Mouse (Mus musculus): ENCODE data around the gene Ptpn7. TPM values are rescaled to one million over a fixed set of nuclear protein-coding genes. Genes with fewer than 3 reads are reported as not detected.

Gene Ptpn7
- polyA plus RNA-seq, 1 experiment from 2014 or later, result 1.2 TPM

DNA sequence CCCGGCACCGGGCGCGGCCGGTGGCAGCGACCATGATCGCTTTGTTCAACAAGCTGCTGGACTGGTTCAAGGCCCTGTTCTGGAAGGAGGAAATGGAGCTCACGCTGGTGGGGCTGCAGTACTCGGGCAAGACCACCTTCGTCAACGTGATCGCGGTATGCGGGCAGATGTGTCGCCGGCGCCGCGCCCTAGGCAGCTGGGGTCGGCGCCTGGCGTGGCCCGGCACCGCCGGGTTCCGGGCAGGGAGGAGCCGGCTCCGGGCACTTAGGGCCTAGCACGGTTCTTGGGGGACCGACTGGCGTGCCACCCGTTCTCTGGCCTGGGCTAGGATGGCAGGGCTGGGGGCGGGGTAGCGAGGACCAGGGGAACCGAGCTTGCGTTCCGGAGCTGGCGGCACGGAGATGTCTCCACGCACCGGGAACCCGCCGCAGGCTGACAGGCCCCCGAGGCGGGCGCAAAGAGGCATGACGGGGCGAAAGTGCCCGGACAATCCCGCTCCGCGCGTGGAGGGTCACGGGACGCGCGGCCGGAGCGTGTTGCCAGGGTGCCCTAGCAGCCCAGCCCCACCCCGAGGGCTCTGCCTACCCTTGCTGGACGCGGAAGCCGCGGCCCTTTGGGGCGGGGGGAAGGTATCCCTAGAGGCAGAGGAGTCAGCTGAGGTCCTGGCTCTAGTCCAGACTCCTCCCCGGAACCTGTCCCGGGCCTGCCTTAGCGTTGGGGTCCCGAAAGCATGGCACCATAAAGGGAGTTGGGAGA lies 14.6 kb downstream of the Ptpn7 start:
- peak overlapping the region; percentile 95 for H3K27ac ChIP-seq

GRCm38 (mm10) chr1:135147702-135148058 lies 15.2 kb downstream of the Ptpn7 start:
- Histone ChIP-seq H3K9ac (peak overlapping the region; percentile 88), H3K4me2 (replicated peaks) (peak overlapping the region; percentile 70), H3K27ac (peak overlapping the region; percentile 95), H3K27me3 (peaks cover 11% of the 10 kb centered on the region; the same call in 1 of the 2 replicates), H3K4me3 (peak overlapping the region; percentile 95), H3K4me1 (peaks cover 26% of the 10 kb centered on the region), H3K9me3 (replicated peaks) (no peaks in the 10 kb centered on the region), H3K36me3 (peaks cover 8% of the 10 kb centered on the region; the same call in 1 of the 2 replicates)
- 3% methylated on average over 7 of the region's 7 CpGs for WGBS
- peak; percentile 46 for ATAC-seq (ENCODE audit: low FRiP score)

More for the DNA sequence above, 14.6 kb downstream of the Ptpn7 start:
- H3K27me3 ChIP-seq, result peaks cover 11% of the 10 kb centered on the region; the same call in 1 of the 2 replicates
- peak overlapping the region; percentile 70 for H3K4me2 ChIP-seq (replicated peaks)
- no peaks in the 10 kb centered on the region for H3K9me3 ChIP-seq (replicated peaks)
- peak; percentile 70 for ATAC-seq (ENCODE audit: low FRiP score)
- WGBS, result under 1% methylated on average over 69 of the region's 69 CpGs
- peaks cover 26% of the 10 kb centered on the region for H3K4me1 ChIP-seq
- peaks cover 8% of the 10 kb centered on the region; the same call in 1 of the 2 replicates for H3K36me3 ChIP-seq
- peak overlapping the region; percentile 88 for H3K9ac ChIP-seq
- H3K4me3 ChIP-seq, result peak overlapping the region; percentile 95

DNA sequence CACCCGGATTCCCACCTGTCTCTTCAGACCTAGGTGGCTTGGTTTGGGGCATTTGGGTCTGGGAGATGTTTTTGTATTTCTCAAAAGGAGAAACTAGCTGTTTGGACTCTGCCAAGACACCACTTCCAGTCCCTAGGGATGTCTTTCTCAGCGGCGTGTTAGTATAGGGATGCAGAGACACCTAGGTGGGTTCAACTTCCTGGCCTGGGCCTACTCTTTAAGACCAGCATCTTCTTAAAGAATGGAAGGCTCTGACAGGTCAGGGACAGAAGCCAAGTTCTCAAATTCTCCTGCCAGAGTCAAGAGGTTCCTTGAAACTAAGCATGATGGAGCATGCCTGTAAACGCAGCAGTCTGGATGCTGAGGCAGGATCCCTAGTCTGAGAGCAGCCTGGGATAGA lies 16.0 kb downstream of the Ptpn7 start:
- Histone ChIP-seq H3K4me1 (peaks cover 26% of the 10 kb centered on the region), H3K27ac (peak overlapping the region; percentile 95; the same call in 1 of the 2 replicates), H3K27me3 (peaks cover 6% of the 10 kb centered on the region; the same call in 1 of the 2 replicates), H3K4me2 (replicated peaks) (peak overlapping the region; percentile 70), H3K9ac (peak overlapping the region; percentile 88), H3K36me3 (peaks cover 8% of the 10 kb centered on the region; the same call in 1 of the 2 replicates), H3K9me3 (replicated peaks) (no peaks in the 10 kb centered on the region), H3K4me3 (peak overlapping the region; percentile 95)
- ATAC-seq (ENCODE audit: low FRiP score), result no peak
- WGBS, result 66% methylated on average over 4 of the region's 4 CpGs

GRCm38 (mm10) chr1:135148996-135149395 lies 16.5 kb downstream of the Ptpn7 start:
- peak overlapping the region; percentile 95 for H3K4me3 ChIP-seq
- H3K4me1 ChIP-seq, result peaks cover 29% of the 10 kb centered on the region
- 0 out of 2 replicates have a peak, but pooled peaks cover 2% of the 10 kb centered on the region for H3K27me3 ChIP-seq
- 46% methylated on average over 5 of the region's 5 CpGs for WGBS
- H3K9me3 ChIP-seq (replicated peaks), result no peaks in the 10 kb centered on the region
- H3K36me3 ChIP-seq, result peaks cover 8% of the 10 kb centered on the region; the same call in 1 of the 2 replicates
- 0 out of 2 replicates have a peak overlapping the region, but pooled peaks have one; percentile 23 for H3K27ac ChIP-seq
- no peak for ATAC-seq (ENCODE audit: low FRiP score)
- H3K4me2 ChIP-seq (replicated peaks), result peak overlapping the region; percentile 70
- H3K9ac ChIP-seq, result peak overlapping the region; percentile 88; the same call in 1 of the 2 replicates

DNA sequence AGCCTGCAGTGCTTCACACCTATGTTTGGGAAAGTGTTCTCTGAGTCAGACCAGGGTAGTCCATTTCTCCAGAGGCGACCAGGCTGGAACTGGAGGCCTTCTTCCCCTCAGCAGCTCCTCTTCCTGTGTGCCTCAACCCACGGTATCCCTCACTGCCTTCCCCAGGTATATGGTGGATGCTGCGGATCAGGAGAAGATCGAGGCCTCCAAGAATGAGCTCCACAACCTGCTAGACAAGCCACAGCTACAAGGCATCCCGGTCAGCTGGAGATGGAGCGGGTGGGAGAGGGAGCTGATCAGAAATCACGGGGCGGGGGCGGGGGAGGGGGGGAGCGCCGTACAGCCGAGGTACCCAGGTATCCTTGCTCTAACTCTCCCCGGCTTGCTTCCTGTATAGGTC lies 21.5 kb downstream of the Ptpn7 start:
- peak overlapping the region; percentile 46 for H3K4me2 ChIP-seq (replicated peaks)
- ATAC-seq (ENCODE audit: low FRiP score), result peak; percentile 46
- H3K9me3 ChIP-seq (replicated peaks), result no peaks in the 10 kb centered on the region
- H3K27ac ChIP-seq, result peak overlapping the region; percentile 89
- peaks cover 32% of the 10 kb centered on the region for H3K36me3 ChIP-seq
- peaks cover 31% of the 10 kb centered on the region for H3K4me1 ChIP-seq
- peak overlapping the region; percentile 59 for H3K9ac ChIP-seq
- H3K27me3 ChIP-seq, result no peaks in the 10 kb centered on the region
- peak overlapping the region; percentile 17; the same call in 1 of the 2 replicates for H3K4me3 ChIP-seq
- 21% methylated on average over 13 of the region's 13 CpGs for WGBS

DNA sequence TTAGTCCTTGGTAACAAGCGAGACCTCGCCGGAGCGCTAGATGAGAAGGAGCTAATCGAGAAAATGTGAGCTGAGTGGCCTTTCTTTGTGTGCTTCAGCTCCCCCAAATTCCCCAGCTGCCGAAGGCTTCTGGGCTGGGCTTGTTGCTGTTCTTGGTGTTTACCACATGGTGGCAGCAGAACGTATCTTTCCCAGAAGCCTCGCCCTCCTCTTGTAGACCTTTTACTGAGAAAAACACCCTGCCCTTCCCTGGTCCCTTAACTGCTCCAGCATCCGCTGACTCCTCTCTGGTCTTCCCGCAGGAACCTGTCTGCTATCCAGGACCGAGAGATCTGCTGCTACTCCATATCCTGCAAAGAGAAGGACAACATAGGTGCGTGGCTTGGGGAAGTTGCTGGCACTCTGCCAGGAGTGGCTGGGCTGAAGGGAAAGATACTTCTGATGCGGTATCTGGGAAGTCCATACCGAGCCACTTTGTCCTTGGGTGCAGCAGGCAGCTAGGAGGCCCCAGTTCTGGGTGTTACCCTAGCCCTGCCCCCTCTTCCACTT lies 22.0 kb downstream of the Ptpn7 start:
- Histone ChIP-seq H3K9me3 (replicated peaks) (no peaks in the 10 kb centered on the region), H3K27me3 (no peaks in the 10 kb centered on the region), H3K36me3 (peaks cover 32% of the 10 kb centered on the region), H3K27ac (peak overlapping the region; percentile 89), H3K4me2 (replicated peaks) (peak overlapping the region; percentile 46), H3K9ac (peak overlapping the region; percentile 59), H3K4me3 (peak overlapping the region; percentile 17; the same call in 1 of the 2 replicates), H3K4me1 (peaks cover 33% of the 10 kb centered on the region)
- ATAC-seq (ENCODE audit: low FRiP score), result peak; percentile 57
- WGBS, result 5% methylated on average over 14 of the region's 14 CpGs

DNA sequence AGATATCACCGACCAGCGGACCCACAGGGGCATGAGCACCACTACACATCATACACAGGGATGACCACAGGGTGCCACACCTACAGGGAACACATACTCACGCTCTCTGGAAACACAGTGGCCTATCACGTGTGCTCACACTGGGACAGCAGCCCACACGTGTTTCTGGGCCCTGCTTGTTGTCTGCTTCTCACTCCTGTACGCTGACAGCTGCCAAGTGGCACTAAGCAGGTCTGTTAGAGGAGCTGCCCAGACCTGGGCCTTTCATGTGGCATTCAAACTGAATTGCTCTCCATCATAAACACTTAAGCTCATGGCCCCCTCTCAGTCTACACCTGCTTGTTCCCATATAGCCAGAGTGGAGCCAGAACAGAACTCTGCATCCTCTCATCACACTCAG lies 23.8 kb downstream of the Ptpn7 start:
- Histone ChIP-seq H3K9me3 (replicated peaks) (no peaks in the 10 kb centered on the region), H3K4me3 (no peak overlapping the region), H3K9ac (no peak overlapping the region), H3K4me2 (replicated peaks) (no peak overlapping the region), H3K27ac (no peak overlapping the region), H3K27me3 (no peaks in the 10 kb centered on the region), H3K4me1 (peaks cover 30% of the 10 kb centered on the region), H3K36me3 (peaks cover 31% of the 10 kb centered on the region)
- WGBS, result 90% methylated on average over 6 of the region's 6 CpGs
- no peak for ATAC-seq (ENCODE audit: low FRiP score)

DNA sequence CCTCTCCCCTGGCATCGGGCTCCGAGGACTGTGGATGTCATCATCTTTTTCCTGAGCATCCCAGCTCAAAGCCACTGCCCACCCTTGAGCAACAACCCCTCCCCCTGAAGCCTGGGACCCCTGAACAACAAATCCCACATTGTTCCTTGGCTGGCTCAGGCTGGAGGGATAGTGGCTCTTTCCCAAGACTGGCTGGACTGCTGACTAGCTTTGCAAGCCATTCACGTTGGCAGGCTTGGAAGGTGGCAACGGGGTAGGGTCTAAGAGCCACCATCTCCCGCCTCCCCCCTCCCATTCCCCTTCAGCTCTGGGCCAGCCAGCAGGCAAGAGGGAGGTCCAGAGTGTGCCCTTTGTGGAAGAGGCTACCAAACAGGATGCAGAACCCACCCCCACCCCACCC lies 26.1 kb downstream of the Ptpn7 start:
- peak overlapping the region; percentile 76 for H3K27ac ChIP-seq
- peaks cover 24% of the 10 kb centered on the region for H3K36me3 ChIP-seq
- no peaks in the 10 kb centered on the region for H3K27me3 ChIP-seq
- WGBS, result 40% methylated on average over 5 of the region's 5 CpGs
- peak; percentile 66 for ATAC-seq (ENCODE audit: low FRiP score)
- no peaks in the 10 kb centered on the region for H3K9me3 ChIP-seq (replicated peaks)
- H3K4me1 ChIP-seq, result peaks cover 27% of the 10 kb centered on the region
- H3K9ac ChIP-seq, result no peak overlapping the region
- H3K4me2 ChIP-seq (replicated peaks), result no peak overlapping the region
- H3K4me3 ChIP-seq, result no peak overlapping the region

DNA sequence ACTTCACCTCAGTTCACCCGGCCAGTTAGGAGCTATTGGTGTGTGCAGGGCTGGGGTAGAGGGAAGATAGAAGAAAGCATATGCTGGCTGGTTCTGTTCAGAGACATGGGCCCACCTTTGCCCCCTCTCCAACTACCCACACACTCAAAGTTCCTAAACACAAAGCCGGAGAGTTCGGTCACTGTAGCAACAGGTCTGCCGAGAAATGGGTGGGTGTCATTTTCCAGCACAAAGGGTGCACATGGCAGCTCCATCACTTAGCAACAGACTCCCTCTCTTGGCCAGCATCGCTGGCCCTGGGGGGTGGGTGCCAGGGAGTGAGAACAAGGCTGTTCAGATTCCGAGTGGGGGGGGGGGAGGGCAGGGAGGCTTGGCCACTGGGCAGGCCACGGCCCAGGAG lies 26.6 kb downstream of the Ptpn7 start:
- Histone ChIP-seq H3K36me3 (peaks cover 24% of the 10 kb centered on the region), H3K9ac (no peak overlapping the region), H3K4me1 (peaks cover 23% of the 10 kb centered on the region), H3K27me3 (no peaks in the 10 kb centered on the region), H3K27ac (peak overlapping the region; percentile 76), H3K9me3 (replicated peaks) (no peaks in the 10 kb centered on the region), H3K4me2 (replicated peaks) (no peak overlapping the region), H3K4me3 (no peak overlapping the region)
- 33% methylated on average over 7 of the region's 7 CpGs for WGBS
- ATAC-seq (ENCODE audit: low FRiP score), result peak; percentile 65

- H3K4me1 ChIP-seq, result peaks cover 19% of the 10 kb centered on the region
- H3K9ac ChIP-seq, result no peak overlapping the region
- ATAC-seq (ENCODE audit: low FRiP score), result peak; percentile 36; the same call in 1 of the 2 replicates
- peaks cover 24% of the 10 kb centered on the region for H3K36me3 ChIP-seq
- no peaks in the 10 kb centered on the region for H3K9me3 ChIP-seq (replicated peaks)
- no peak overlapping the region for H3K4me2 ChIP-seq (replicated peaks)
- H3K4me3 ChIP-seq, result no peak overlapping the region
- H3K27me3 ChIP-seq, result no peaks in the 10 kb centered on the region
- 73% methylated on average over 11 of the region's 11 CpGs for WGBS
- H3K27ac ChIP-seq, result 0 out of 2 replicates have a peak overlapping the region, but pooled peaks have one; percentile 76
Measured at GRCm38 (mm10) chr1:135159556-135160123, 27.1 kb downstream of the Ptpn7 start.

DNA sequence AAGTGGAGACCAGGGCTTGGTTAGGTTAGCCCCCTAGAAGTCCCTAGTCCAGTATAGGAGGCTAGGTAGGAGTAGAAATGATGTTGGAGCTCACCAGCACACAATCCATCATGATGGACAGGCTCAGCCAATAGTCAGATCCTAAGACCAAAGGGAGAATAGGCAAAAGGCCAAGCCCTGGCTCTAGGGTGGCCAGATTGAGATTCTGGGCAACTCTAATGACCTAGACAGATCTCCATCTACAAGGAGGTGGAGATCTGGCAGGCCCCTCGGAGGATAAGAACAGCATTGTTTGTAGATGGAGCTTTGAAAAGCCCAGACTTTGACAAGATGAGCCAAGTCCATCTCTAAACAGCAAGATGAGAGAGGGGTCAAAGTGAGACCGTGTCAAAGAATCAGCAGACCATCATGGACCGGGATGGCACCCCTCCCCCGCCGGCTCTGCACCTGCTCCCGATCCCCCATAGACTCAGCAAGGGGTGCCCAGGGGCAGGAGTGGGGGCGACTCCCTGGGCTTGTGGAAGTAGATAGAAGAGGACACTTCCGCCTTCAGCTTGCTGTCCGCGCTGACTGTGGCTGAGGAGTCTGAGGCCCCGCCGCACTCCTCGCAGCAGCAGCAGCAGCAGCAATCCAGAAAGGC lies 28.0 kb downstream of the Ptpn7 start:
- ATAC-seq (ENCODE audit: low FRiP score), result no peak
- Histone ChIP-seq H3K4me2 (replicated peaks) (no peak overlapping the region), H3K9me3 (replicated peaks) (no peaks in the 10 kb centered on the region), H3K27me3 (no peaks in the 10 kb centered on the region), H3K4me1 (peaks cover 13% of the 10 kb centered on the region), H3K4me3 (no peak overlapping the region), H3K9ac (no peak overlapping the region), H3K27ac (0 out of 2 replicates have a peak overlapping the region, but pooled peaks have one; percentile 1), H3K36me3 (peaks cover 15% of the 10 kb centered on the region)
- WGBS, result 89% methylated on average over 13 of the region's 13 CpGs

GRCm38 (mm10) chr1:135162720-135163119 lies 30.2 kb downstream of the Ptpn7 start:
- Histone ChIP-seq H3K4me1 (peaks cover 13% of the 10 kb centered on the region), H3K36me3 (no peaks in the 10 kb centered on the region), H3K4me2 (replicated peaks) (no peak overlapping the region), H3K9ac (no peak overlapping the region), H3K27me3 (no peaks in the 10 kb centered on the region), H3K4me3 (no peak overlapping the region), H3K9me3 (replicated peaks) (no peaks in the 10 kb centered on the region), H3K27ac (no peak overlapping the region)
- WGBS, result 42% methylated on average over 6 of the region's 6 CpGs
- ATAC-seq (ENCODE audit: low FRiP score), result no peak

Data from hindbrain, embryonic 12.5 days (tissue).